Mouse (Mus musculus) limb, embryonic 13.5 days (tissue): ENCODE measurements at regions not wholly inside any gene's neighbourhood (a gene's known extent, or its start where the extent isn't known, plus 50 kb on each side); places are given as distances from the start of the nearest gene placed in this dataset.

Experiments
- ATAC-seq: fragments of 200-750 bp; cut with Nextera tagmentation; 2 replicates; pipeline ENCODE4 v1.8.0; 2017; ENCODE audit warnings: low read depth, moderate number of reproducible peaks, moderate TSS enrichment; ENCODE audit not compliant: low FRiP score
- H3K27ac ChIP-seq: fragments of 300-500 bp; sonication (generic); 2 replicates; pipeline ENCODE4 v1.5.1; 2015; ENCODE audit warnings: inconsistent platforms, mild to moderate bottlenecking, moderate library complexity
- H3K27me3 ChIP-seq: fragments of 300-500 bp; sonication (generic); 2 replicates; pipeline ENCODE4 v1.6.1; 2015; ENCODE audit warnings: mild to moderate bottlenecking, inconsistent platforms
- H3K36me3 ChIP-seq: fragments of 300-500 bp; sonication (generic); 2 replicates; pipeline ENCODE4 v1.6.1; 2015; ENCODE audit warnings: inconsistent platforms, mild to moderate bottlenecking, moderate library complexity
- H3K4me1 ChIP-seq: fragments of 300-500 bp; sonication (generic); 2 replicates; pipeline ENCODE4 v1.6.1; 2015; ENCODE audit warnings: inconsistent platforms
- H3K4me2 ChIP-seq: fragments of 300-500 bp; sonication (generic); replicated peaks from 2 replicates; pipeline ENCODE4 v1.6.1; 2015; ENCODE audit warnings: inconsistent platforms, mild to moderate bottlenecking, moderate library complexity
- H3K4me3 ChIP-seq: fragments of 300-500 bp; sonication (generic); 2 replicates; pipeline ENCODE4 v1.5.1; 2015; ENCODE audit warnings: moderate library complexity, mild to moderate bottlenecking, inconsistent platforms
- H3K9ac ChIP-seq: fragments of 300-500 bp; sonication (generic); 2 replicates; pipeline ENCODE4 v1.6.1; 2015; ENCODE audit warnings: mild to moderate bottlenecking, inconsistent platforms
- H3K9me3 ChIP-seq: fragments of 300-500 bp; sonication (generic); 2 replicates; pipeline ENCODE4 v1.6.1; 2016; ENCODE audit warnings: inconsistent platforms
- WGBS: fragments of 180-500 bp; shearing (Covaris S2); methylation state at CpG from one replicate; pipeline ENCODE4 v1.1.7; 2015; 5-methylcytosine and 5-hydroxymethylcytosine counted together

- no peaks in the 10 kb centered on the region for H3K9me3 ChIP-seq
- no peak overlapping the region for H3K27ac ChIP-seq
- H3K27me3 ChIP-seq = peaks cover 2% of the 10 kb centered on the region
- 74% methylated on average over 6 of the region's 6 CpGs for WGBS
- H3K4me3 ChIP-seq = no peak overlapping the region
- no peak for ATAC-seq
- H3K4me1 ChIP-seq = no peaks in the 10 kb centered on the region
- no peaks in the 10 kb centered on the region for H3K36me3 ChIP-seq
- no peak overlapping the region for H3K9ac ChIP-seq
- H3K4me2 ChIP-seq = no peak overlapping the region
These were observed 241.4 kb upstream of the Gm4791 start for GRCm38 (mm10) chr9:46757005-46757672.

GRCm38 (mm10) chr9:46751981-46752380 lies 246.6 kb upstream of the Gm4791 start:
- no peaks in the 10 kb centered on the region for H3K4me1 ChIP-seq
- whole genome bisulfite sequencing = 52% methylated on average over 5 of the region's 5 CpGs
- no peak for ATAC-seq

GRCm38 (mm10) chr9:46749441-46749840 lies 249.1 kb upstream of the Gm4791 start:
- Histone ChIP-seq H3K27ac (no peak overlapping the region), H3K9ac (no peak overlapping the region), H3K9me3 (no peaks in the 10 kb centered on the region), H3K36me3 (no peaks in the 10 kb centered on the region), H3K4me3 (no peak overlapping the region), H3K4me2 (no peak overlapping the region), H3K4me1 (no peaks in the 10 kb centered on the region), H3K27me3 (peaks cover 4% of the 10 kb centered on the region)
- no peak for ATAC-seq
- WGBS = 72% methylated on average over 6 of the region's 6 CpGs

More at GRCm38 (mm10) chr9:46751981-46752380, 246.6 kb upstream of the Gm4791 start:
- H3K27me3 ChIP-seq = peaks cover 4% of the 10 kb centered on the region
- H3K36me3 ChIP-seq = no peaks in the 10 kb centered on the region
- H3K27ac ChIP-seq = no peak overlapping the region
- H3K9me3 ChIP-seq = no peaks in the 10 kb centered on the region
- no peak overlapping the region for H3K9ac ChIP-seq
- no peak overlapping the region for H3K4me3 ChIP-seq
- no peak overlapping the region for H3K4me2 ChIP-seq

- Histone ChIP-seq H3K27ac (no peak overlapping the region), H3K27me3 (peaks cover 4% of the 10 kb centered on the region), H3K4me2 (no peak overlapping the region), H3K9ac (no peak overlapping the region), H3K4me1 (no peaks in the 10 kb centered on the region), H3K36me3 (no peaks in the 10 kb centered on the region), H3K4me3 (no peak overlapping the region), H3K9me3 (no peaks in the 10 kb centered on the region)
- 79% methylated on average over 3 of the region's 3 CpGs for WGBS
- ATAC-seq = no peak
These were observed 252.3 kb upstream of the Gm4791 start for GRCm38 (mm10) chr9:46746266-46746665.

GRCm38 (mm10) chr9:46740496-46740895 lies 258.0 kb upstream of the Gm4791 start:
- WGBS = 76% methylated on average over 4 of the region's 4 CpGs
- Histone ChIP-seq H3K27me3 (peaks cover 23% of the 10 kb centered on the region), H3K4me2 (no peak overlapping the region), H3K9ac (no peak overlapping the region), H3K4me3 (no peak overlapping the region), H3K9me3 (no peaks in the 10 kb centered on the region), H3K4me1 (0 out of 2 replicates have a peak, but pooled peaks cover 3% of the 10 kb centered on the region), H3K27ac (no peak overlapping the region), H3K36me3 (no peaks in the 10 kb centered on the region)
- no peak for ATAC-seq

- 0 out of 2 replicates have a peak, but pooled peaks cover 3% of the 10 kb centered on the region for H3K4me1 ChIP-seq
- no peak overlapping the region for H3K4me3 ChIP-seq
- no peaks in the 10 kb centered on the region for H3K9me3 ChIP-seq
- H3K36me3 ChIP-seq = no peaks in the 10 kb centered on the region
- peaks cover 23% of the 10 kb centered on the region for H3K27me3 ChIP-seq
- WGBS = 58% methylated on average over 3 of the region's 3 CpGs
- no peak for ATAC-seq
- no peak overlapping the region for H3K27ac ChIP-seq
- no peak overlapping the region for H3K4me2 ChIP-seq
- no peak overlapping the region for H3K9ac ChIP-seq
These were observed 259.2 kb upstream of the Gm4791 start for GRCm38 (mm10) chr9:46739341-46739740.

GRCm38 (mm10) chr9:46738634-46739033 lies 259.9 kb upstream of the Gm4791 start:
- Histone ChIP-seq H3K9ac (no peak overlapping the region), H3K27me3 (peaks cover 30% of the 10 kb centered on the region), H3K4me1 (0 out of 2 replicates have a peak, but pooled peaks cover 3% of the 10 kb centered on the region), H3K4me2 (no peak overlapping the region), H3K4me3 (no peak overlapping the region), H3K27ac (no peak overlapping the region), H3K36me3 (no peaks in the 10 kb centered on the region), H3K9me3 (no peaks in the 10 kb centered on the region)
- 61% methylated on average over 3 of the region's 3 CpGs for WGBS
- no peak for ATAC-seq

- no peak for ATAC-seq
- Histone ChIP-seq H3K27ac (no peak overlapping the region), H3K4me2 (no peak overlapping the region), H3K36me3 (no peaks in the 10 kb centered on the region), H3K4me3 (no peak overlapping the region), H3K4me1 (0 out of 2 replicates have a peak, but pooled peaks cover 3% of the 10 kb centered on the region), H3K9me3 (no peaks in the 10 kb centered on the region), H3K9ac (no peak overlapping the region), H3K27me3 (peaks cover 33% of the 10 kb centered on the region)
- WGBS = 38% methylated on average over 4 of the region's 4 CpGs
These were observed 260.5 kb upstream of the Gm4791 start for GRCm38 (mm10) chr9:46738056-46738455.

GRCm38 (mm10) chr9:46737446-46737845 lies 261.1 kb upstream of the Gm4791 start:
- ATAC-seq = no peak
- Histone ChIP-seq H3K4me2 (no peak overlapping the region), H3K4me1 (0 out of 2 replicates have a peak, but pooled peaks cover 3% of the 10 kb centered on the region), H3K9ac (no peak overlapping the region), H3K27me3 (peaks cover 33% of the 10 kb centered on the region), H3K4me3 (no peak overlapping the region), H3K36me3 (no peaks in the 10 kb centered on the region), H3K9me3 (no peaks in the 10 kb centered on the region), H3K27ac (no peak overlapping the region)
- 53% methylated on average over 3 of the region's 3 CpGs for WGBS

GRCm38 (mm10) chr9:46736232-46736631 lies 262.3 kb upstream of the Gm4791 start:
- Histone ChIP-seq H3K4me1 (0 out of 2 replicates have a peak, but pooled peaks cover 3% of the 10 kb centered on the region), H3K36me3 (no peaks in the 10 kb centered on the region), H3K27ac (no peak overlapping the region), H3K27me3 (peaks cover 38% of the 10 kb centered on the region), H3K9me3 (no peaks in the 10 kb centered on the region), H3K9ac (no peak overlapping the region), H3K4me2 (no peak overlapping the region), H3K4me3 (no peak overlapping the region)
- no peak for ATAC-seq

- H3K4me1 ChIP-seq = 0 out of 2 replicates have a peak, but pooled peaks cover 3% of the 10 kb centered on the region
- H3K4me3 ChIP-seq = no peak overlapping the region
- no peak overlapping the region for H3K9ac ChIP-seq
- WGBS = 5% methylated on average over 4 of the region's 4 CpGs
- H3K27me3 ChIP-seq = peaks cover 39% of the 10 kb centered on the region
- no peaks in the 10 kb centered on the region for H3K9me3 ChIP-seq
- ATAC-seq = peak; percentile 61; the same call in 1 of the 2 replicates
- H3K36me3 ChIP-seq = no peaks in the 10 kb centered on the region
- no peak overlapping the region for H3K4me2 ChIP-seq
- no peak overlapping the region for H3K27ac ChIP-seq
These were observed 262.9 kb upstream of the Gm4791 start for GRCm38 (mm10) chr9:46735664-46736067.

GRCm38 (mm10) chr9:46728465-46728864 lies 270.1 kb upstream of the Gm4791 start:
- no peaks in the 10 kb centered on the region for H3K36me3 ChIP-seq
- WGBS = 61% methylated on average over 5 of the region's 5 CpGs

GRCm38 (mm10) chr9:46724231-46724630 lies 274.3 kb upstream of the Gm4791 start:
- Histone ChIP-seq H3K36me3 (no peaks in the 10 kb centered on the region), H3K9me3 (no peaks in the 10 kb centered on the region), H3K4me3 (no peak overlapping the region), H3K4me2 (no peak overlapping the region), H3K4me1 (no peaks in the 10 kb centered on the region), H3K27ac (no peak overlapping the region), H3K27me3 (no peaks in the 10 kb centered on the region), H3K9ac (no peak overlapping the region)
- ATAC-seq = no peak
- WGBS = 86% methylated on average over 5 of the region's 5 CpGs

More at GRCm38 (mm10) chr9:46728465-46728864, 270.1 kb upstream of the Gm4791 start:
- H3K4me2 ChIP-seq = no peak overlapping the region
- no peaks in the 10 kb centered on the region for H3K4me1 ChIP-seq
- H3K9me3 ChIP-seq = no peaks in the 10 kb centered on the region
- H3K9ac ChIP-seq = no peak overlapping the region
- H3K27me3 ChIP-seq = peaks cover 12% of the 10 kb centered on the region
- no peak overlapping the region for H3K4me3 ChIP-seq
- ATAC-seq = no peak
- no peak overlapping the region for H3K27ac ChIP-seq
